Mouse (Mus musculus): Measurements from ENCODE around the gene Tgfbrap1. TPM values are rescaled to one million over a fixed set of nuclear protein-coding genes. Genes with fewer than 3 reads are reported as not detected.

Tgfbrap1 gene
- total and polyA plus RNA-seq, 3 experiments, result 3.8 to 8.4 (median 6.0) TPM

GRCm38 (mm10) chr1:43070726-43071125 is 27.7 kb downstream of the Tgfbrap1 start:
- Histone ChIP-seq H3K9ac (ENCODE audit: insufficient read depth, low read depth) (no peak overlapping the region), H3K27ac (ENCODE audit: insufficient read depth, low read depth) (no peak overlapping the region), H3K27me3 (replicated peaks) (no peaks in the 10 kb centered on the region), H3K9me3 (replicated peaks; ENCODE audit: low read length) (no peaks in the 10 kb centered on the region), H3K36me3 (replicated peaks in 1 of 2; ENCODE audit: control insufficient read depth in 1 of 2, insufficient read depth in 1 of 2, low read length in 1 of 2) (peaks cover 30 to 72% of the 10 kb centered on the region in 2 experiments), H3K4me2 (ENCODE audit: insufficient read depth, low read depth, poor library complexity, severe bottlenecking) (no peak overlapping the region), H3K4me3 (replicated peaks in 1 of 3; ENCODE audit: low read depth in 2 of 3, low read length in 2 of 3, poor library complexity in 1 of 3) (no peak overlapping the region), H3K4me1 (ENCODE audit: control insufficient read depth in 1 of 2, insufficient read depth in 2 of 2) (peaks cover 0 to 3% of the 10 kb centered on the region in 2 experiments; a peak in 1 of 4 replicates), H3K79me2 (replicated peaks; ENCODE audit: control insufficient read depth, extremely low read depth, insufficient read depth, poor library complexity, severe bottlenecking) (no peaks in the 10 kb centered on the region)
- dilution Hi-C loops (cut with MboI; ENCODE audit: extremely low pct_ligation_motif_present, extremely low pct_unique_long_range_greater_than_20kb, low sequenced_read_pairs) (no loop called here), in situ Hi-C loops (cut with MboI; ENCODE audit: low pct_ligation_motif_present, low pct_unique_long_range_greater_than_20kb, low sequenced_read_pairs) (no loop called here)
- DNase-seq (ENCODE audit: extremely low read depth), result no peak
- no peak for TF ChIP-seq NRF1 (IDR thresholded peaks at IDR 0.05; ENCODE audit: low read depth, low read length)
- TF ChIP-seq POLR2A (IDR thresholded peaks at IDR 0.05; ENCODE audit: low read depth, low read length), result no peak
- TF ChIP-seq UBTF (IDR thresholded peaks at IDR 0.05; ENCODE audit: low read depth, low read length), result no peak

- in situ Hi-C loops (cut with MboI; ENCODE audit: low pct_ligation_motif_present, low pct_unique_long_range_greater_than_20kb, low sequenced_read_pairs), result loop anchor here (10.0 kb wide), 1 partner anchor 153 kb away; no protein-coding TSS in a partner anchor
- no peak for TF ChIP-seq ETS1 (conservative IDR thresholded peaks at IDR 0.05; ENCODE audit: low read depth, low read length)
- TF ChIP-seq SMC3 (IDR thresholded peaks at IDR 0.05; ENCODE audit: low read depth, low read length), result no peak
- TF ChIP-seq CHD2 (IDR thresholded peaks at IDR 0.05; ENCODE audit: low read length), result no peak
- no peak for TF ChIP-seq JUND (conservative IDR thresholded peaks at IDR 0.05; ENCODE audit: low read depth, low read length)
- TF ChIP-seq PAX5 (IDR thresholded peaks at IDR 0.05; ENCODE audit: low read length), result no peak
- no peak for TF ChIP-seq ZMIZ1 (IDR thresholded peaks at IDR 0.05; ENCODE audit: low read depth, low read length)
- no peak for TF ChIP-seq HCFC1 (IDR thresholded peaks at IDR 0.05; ENCODE audit: low read depth, low read length)
- TF ChIP-seq MAX (IDR thresholded peaks at IDR 0.05; ENCODE audit: low read length), result no peak
- no peak for TF ChIP-seq USF2 (conservative IDR thresholded peaks at IDR 0.05; ENCODE audit: low read depth, low read length)
- TF ChIP-seq CTCF (conservative IDR thresholded peaks at IDR 0.05 in 1 of 2, IDR thresholded peaks at IDR 0.05 in 1 of 2; ENCODE audit: low read depth in 2 of 2, low read length in 2 of 2), result no peak
- TF ChIP-seq NELFE (IDR thresholded peaks at IDR 0.05; ENCODE audit: low read depth, low read length), result no peak
- TF ChIP-seq TBP (conservative IDR thresholded peaks at IDR 0.05; ENCODE audit: low read depth, low read length), result no peak
- TF ChIP-seq ELF1 (IDR thresholded peaks at IDR 0.05; ENCODE audit: low read depth, low read length), result no peak
- no peak for TF ChIP-seq TCF12 (IDR thresholded peaks at IDR 0.05; ENCODE audit: low read depth, low read length)
- no peak for TF ChIP-seq ZKSCAN1 (IDR thresholded peaks at IDR 0.05; ENCODE audit: borderline replicate concordance, low read depth, low read length)
- TF ChIP-seq USF1 (IDR thresholded peaks at IDR 0.05; ENCODE audit: low read depth, low read length), result no peak
- no peak for TF ChIP-seq MXI1 (IDR thresholded peaks at IDR 0.05; ENCODE audit: low read depth, low read length)
- H3K36me3 ChIP-seq (replicated peaks in 1 of 2; ENCODE audit: control insufficient read depth in 1 of 2, insufficient read depth in 1 of 2, low read length in 1 of 2), result peaks cover 26 to 67% of the 10 kb centered on the region in 2 experiments
Measured at GRCm38 (mm10) chr1:43067551-43067950, 30.9 kb downstream of the Tgfbrap1 start.

More at GRCm38 (mm10) chr1:43067551-43067950, 30.9 kb downstream of the Tgfbrap1 start:
- dilution Hi-C loops (cut with MboI; ENCODE audit: extremely low pct_ligation_motif_present, extremely low pct_unique_long_range_greater_than_20kb, low sequenced_read_pairs), result no loop called here
- DNase-seq (ENCODE audit: extremely low read depth), result no peak
- Histone ChIP-seq H3K79me2 (replicated peaks; ENCODE audit: control insufficient read depth, extremely low read depth, insufficient read depth, poor library complexity, severe bottlenecking) (no peaks in the 10 kb centered on the region), H3K27me3 (replicated peaks) (no peaks in the 10 kb centered on the region), H3K9me3 (replicated peaks; ENCODE audit: low read length) (no peaks in the 10 kb centered on the region), H3K4me1 (ENCODE audit: control insufficient read depth in 1 of 2, insufficient read depth in 2 of 2) (peaks cover 0 to 3% of the 10 kb centered on the region in 2 experiments; a peak in 1 of 4 replicates), H3K27ac (ENCODE audit: insufficient read depth, low read depth) (no peak overlapping the region), H3K4me3 (replicated peaks in 1 of 3; ENCODE audit: low read depth in 2 of 3, low read length in 2 of 3, poor library complexity in 1 of 3) (no peak overlapping the region), H3K9ac (ENCODE audit: insufficient read depth, low read depth) (no peak overlapping the region), H3K4me2 (ENCODE audit: insufficient read depth, low read depth, poor library complexity, severe bottlenecking) (no peak overlapping the region)
